Mouse (Mus musculus) kidney, embryonic 15.5 days (tissue): ENCODE results near the gene Tmem203. TPM values are rescaled to one million over a fixed set of nuclear protein-coding genes. Genes with fewer than 3 reads are reported as not detected.

Experiments
- ATAC-seq: fragments of 200-750 bp; cut with Nextera tagmentation; replicated peaks from 2 replicates; pipeline ENCODE4 v1.8.0; 2017; ENCODE audit warnings: moderate TSS enrichment; ENCODE audit not compliant: low FRiP score
- H3K27ac ChIP-seq: fragments of 300-500 bp; sonication (generic); 2 replicates; pipeline ENCODE4 v1.5.1; 2015; ENCODE audit warnings: mild to moderate bottlenecking, inconsistent platforms
- H3K27me3 ChIP-seq: fragments of 300-500 bp; sonication (generic); 2 replicates; pipeline ENCODE4 v1.6.1; 2015; ENCODE audit warnings: inconsistent platforms
- H3K36me3 ChIP-seq: fragments of 300-500 bp; sonication (generic); 2 replicates; pipeline ENCODE4 v1.6.1; 2015; ENCODE audit warnings: inconsistent platforms
- H3K4me1 ChIP-seq: fragments of 300-500 bp; sonication (generic); 2 replicates; pipeline ENCODE4 v1.6.1; 2015; ENCODE audit warnings: inconsistent platforms
- H3K4me2 ChIP-seq: fragments of 300-500 bp; sonication (generic); 2 replicates; pipeline ENCODE4 v1.6.1; 2015; ENCODE audit warnings: moderate library complexity, mild to moderate bottlenecking, inconsistent platforms
- H3K4me3 ChIP-seq: fragments of 300-500 bp; sonication (generic); replicated peaks from 2 replicates; pipeline ENCODE4 v1.5.1; 2015; ENCODE audit warnings: mild to moderate bottlenecking, inconsistent platforms
- H3K9ac ChIP-seq: fragments of 300-500 bp; sonication (generic); 2 replicates; pipeline ENCODE4 v1.6.1; 2015; ENCODE audit warnings: mild to moderate bottlenecking, inconsistent platforms
- H3K9me3 ChIP-seq: fragments of 300-500 bp; sonication (generic); replicated peaks from 2 replicates; pipeline ENCODE4 v1.6.1; 2016; ENCODE audit warnings: inconsistent platforms
- WGBS: fragments of 180-500 bp; shearing (Covaris S2); methylation state at CpG from one replicate; pipeline ENCODE4 v1.1.7; 2015; ENCODE audit warnings: mixed read lengths; 5-methylcytosine and 5-hydroxymethylcytosine counted together
- polyA plus RNA-seq: library from polyadenylated mRNA; unstranded; fragments of >200 nt; fragmentation: Nextera tagmentation; extraction: Ambion mirVana; gene quantifications from 2 replicates; pipeline ENCODE4 v1.2.1, GENCODE M21; 2015

The Tmem203 gene
- polyA plus RNA-seq, result 23.4 and 23.6 TPM in 2 replicates

GRCm38 (mm10) chr2:25255284-25255779, at the start of gene Tmem203:
Gene Tmem203 (plus strand): TSS chr2:25255439.
- WGBS, result under 1% methylated on average over 39 of the region's 39 CpGs

DNA sequence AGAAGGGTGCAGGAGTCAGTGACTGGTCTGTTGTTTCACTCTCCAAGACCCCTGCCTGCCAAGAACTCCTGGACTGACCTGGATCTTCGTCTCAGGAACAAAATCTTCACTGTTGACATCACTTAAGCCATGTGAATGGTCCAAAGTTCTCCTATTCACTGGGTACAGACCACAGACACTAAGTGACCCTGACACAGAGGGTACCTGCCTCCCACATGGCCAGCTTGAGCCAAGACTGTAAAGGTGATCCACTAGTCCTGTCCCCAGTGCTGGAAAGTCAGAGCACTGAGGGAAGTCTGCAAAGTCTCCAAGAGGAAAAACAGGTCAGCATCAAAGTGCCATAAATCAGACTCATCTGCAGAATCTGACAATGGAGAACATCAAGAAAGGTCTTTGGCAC, 47.6 kb upstream of the Tmem203 start:
- Histone ChIP-seq H3K4me2 (no peak overlapping the region), H3K9ac (no peak overlapping the region), H3K4me3 (no peak overlapping the region), H3K4me1 (peaks cover 25% of the 10 kb centered on the region), H3K36me3 (peaks cover 67% of the 10 kb centered on the region), H3K27me3 (no peaks in the 10 kb centered on the region), H3K27ac (no peak overlapping the region), H3K9me3 (no peaks in the 10 kb centered on the region)
- WGBS, result 100% methylated on average over 1 of the region's 1 CpGs
- ATAC-seq, result no peak

More at GRCm38 (mm10) chr2:25255284-25255779, at the start of gene Tmem203:
- Histone ChIP-seq H3K9me3 (no peaks in the 10 kb centered on the region), H3K36me3 (peaks cover 33% of the 10 kb centered on the region), H3K4me1 (peaks cover 20% of the 10 kb centered on the region), H3K4me3 (peak within 1 kb of the TSS; percentile 75), H3K9ac (peak within 1 kb of the TSS; percentile 84), H3K27ac (peak within 1 kb of the TSS; percentile 81), H3K27me3 (no peaks in the 10 kb centered on the region), H3K4me2 (peak within 1 kb of the TSS; percentile 89)
- ATAC-seq, result peak; percentile 82

- no peaks in the 10 kb centered on the region for H3K9me3 ChIP-seq
- H3K36me3 ChIP-seq, result peaks cover 36% of the 10 kb centered on the region
- under 1% methylated on average over 24 of the region's 24 CpGs for WGBS
- peak overlapping the region; percentile 68 for H3K4me2 ChIP-seq
- peak overlapping the region; percentile 83 for H3K9ac ChIP-seq
- H3K27me3 ChIP-seq, result no peaks in the 10 kb centered on the region
- peak overlapping the region; percentile 96 for H3K4me3 ChIP-seq
- peak overlapping the region; percentile 95 for H3K27ac ChIP-seq
- ATAC-seq, result peak; percentile 48
- peaks cover 25% of the 10 kb centered on the region for H3K4me1 ChIP-seq
Observed at GRCm38 (mm10) chr2:25210686-25211085, 44.6 kb upstream of the Tmem203 start.

- Histone ChIP-seq H3K27ac (peak within 1 kb of the TSS; percentile 95), H3K4me3 (peak within 1 kb of the TSS; percentile 96), H3K4me1 (peaks cover 25% of the 10 kb centered on the region), H3K36me3 (peaks cover 31% of the 10 kb centered on the region), H3K27me3 (no peaks in the 10 kb centered on the region), H3K4me2 (peak within 1 kb of the TSS; percentile 68), H3K9me3 (no peaks in the 10 kb centered on the region), H3K9ac (peak within 1 kb of the TSS; percentile 83)
- under 1% methylated on average over 44 of the region's 44 CpGs for WGBS
- ATAC-seq, result peak; percentile 92
Observed at GRCm38 (mm10) chr2:25211121-25211670, 44.0 kb upstream of the Tmem203 start, which contains the start of gene Nelfb. Gene Nelfb (minus strand): TSS chr2:25211489.

- no peak overlapping the region for H3K9ac ChIP-seq
- H3K27ac ChIP-seq, result no peak overlapping the region
- no peak overlapping the region for H3K4me3 ChIP-seq
- no peaks in the 10 kb centered on the region for H3K9me3 ChIP-seq
- H3K36me3 ChIP-seq, result 0 out of 2 replicates have a peak, but pooled peaks cover 9% of the 10 kb centered on the region
- no peak overlapping the region for H3K4me2 ChIP-seq
- no peak for ATAC-seq
- WGBS, result 74% methylated on average over 23 of the region's 23 CpGs
- no peaks in the 10 kb centered on the region for H3K27me3 ChIP-seq
- H3K4me1 ChIP-seq, result peaks cover 25% of the 10 kb centered on the region
Observed at GRCm38 (mm10) chr2:25213266-25213865, 41.9 kb upstream of the Tmem203 start.

DNA sequence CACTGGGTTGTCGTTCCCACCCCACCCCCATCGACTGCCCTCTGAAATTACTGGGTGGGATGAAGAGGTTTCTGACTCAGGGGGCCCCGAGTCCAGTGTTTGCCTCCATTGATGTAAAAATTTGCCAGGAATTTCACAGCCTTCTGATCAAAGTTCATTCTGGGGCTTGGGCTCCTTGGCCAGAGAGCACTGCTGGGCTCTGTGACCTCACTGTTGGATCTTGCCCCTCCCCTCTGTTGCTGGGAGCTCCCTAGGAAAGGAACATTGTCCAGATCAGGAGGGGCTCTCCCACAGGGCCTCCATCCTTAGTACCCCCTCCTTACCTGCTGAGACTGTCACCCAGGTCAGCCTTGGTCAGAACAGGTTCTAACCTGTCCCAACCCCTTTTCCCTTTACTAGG, 40.8 kb upstream of the Tmem203 start, which contains the start of gene Stpg3:
Stpg3 (minus strand) TSS at position 194 of the 400 bp plus-strand sequence.
- Histone ChIP-seq H3K9ac (no peak within 1 kb of the TSS), H3K27ac (0 out of 2 replicates have a peak within 1 kb of the TSS, but pooled peaks have one; percentile 20), H3K4me1 (peaks cover 18% of the 10 kb centered on the region), H3K4me3 (no peak within 1 kb of the TSS), H3K27me3 (no peaks in the 10 kb centered on the region), H3K36me3 (no peaks in the 10 kb centered on the region), H3K9me3 (no peaks in the 10 kb centered on the region), H3K4me2 (no peak within 1 kb of the TSS)
- ATAC-seq, result no peak
- WGBS, result 58% methylated on average over 3 of the region's 3 CpGs

DNA sequence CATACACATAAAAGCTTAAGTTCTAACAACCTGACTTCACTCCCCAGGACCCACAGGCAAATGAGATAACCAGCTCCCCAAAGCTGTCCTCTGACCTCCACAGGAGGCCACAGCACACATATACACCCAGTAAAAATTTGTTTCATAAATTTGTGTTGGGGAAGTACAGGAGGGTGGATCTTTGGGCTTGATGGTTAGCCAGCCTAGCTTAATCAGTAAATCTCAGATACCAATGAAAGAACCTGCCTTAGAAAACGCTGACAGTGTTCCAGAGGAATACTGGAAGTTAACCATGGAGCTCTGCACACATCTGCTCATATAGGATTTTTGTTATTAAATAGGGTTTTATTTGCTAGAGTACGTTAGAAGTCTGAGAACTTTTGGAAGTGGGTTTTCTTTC, 37.6 kb upstream of the Tmem203 start:
- H3K9me3 ChIP-seq, result no peaks in the 10 kb centered on the region
- H3K9ac ChIP-seq, result no peak overlapping the region
- WGBS, result 58% methylated on average over 2 of the region's 2 CpGs
- H3K4me3 ChIP-seq, result no peak overlapping the region
- H3K4me1 ChIP-seq, result no peaks in the 10 kb centered on the region
- no peaks in the 10 kb centered on the region for H3K27me3 ChIP-seq
- H3K4me2 ChIP-seq, result no peak overlapping the region
- H3K27ac ChIP-seq, result no peak overlapping the region
- ATAC-seq, result no peak
- H3K36me3 ChIP-seq, result peaks cover 13% of the 10 kb centered on the region

- Histone ChIP-seq H3K9ac (no peak within 1 kb of the TSS), H3K36me3 (peaks cover 13% of the 10 kb centered on the region), H3K4me2 (no peak within 1 kb of the TSS), H3K4me3 (no peak within 1 kb of the TSS), H3K27ac (no peak within 1 kb of the TSS), H3K27me3 (no peaks in the 10 kb centered on the region), H3K9me3 (no peaks in the 10 kb centered on the region), H3K4me1 (peaks cover 6% of the 10 kb centered on the region)
- no peak for ATAC-seq
Observed at GRCm38 (mm10) chr2:25218445-25218844, 36.8 kb upstream of the Tmem203 start, which contains the start of gene Fam166a. Gene Fam166a (plus strand): TSS chr2:25218745.

GRCm38 (mm10) chr2:25221331-25221772, 33.9 kb upstream of the Tmem203 start:
- Histone ChIP-seq H3K4me1 (peaks cover 18% of the 10 kb centered on the region), H3K9me3 (no peaks in the 10 kb centered on the region), H3K27me3 (no peaks in the 10 kb centered on the region), H3K4me2 (no peak overlapping the region), H3K9ac (no peak overlapping the region), H3K27ac (no peak overlapping the region), H3K36me3 (peaks cover 13% of the 10 kb centered on the region), H3K4me3 (no peak overlapping the region)
- WGBS, result 77% methylated on average over 5 of the region's 5 CpGs
- no peak for ATAC-seq

- Histone ChIP-seq H3K9ac (peak overlapping the region; percentile 87), H3K36me3 (peaks cover 13% of the 10 kb centered on the region), H3K4me1 (peaks cover 24% of the 10 kb centered on the region), H3K27ac (peak overlapping the region; percentile 97), H3K27me3 (no peaks in the 10 kb centered on the region), H3K9me3 (no peaks in the 10 kb centered on the region), H3K4me2 (peak overlapping the region; percentile 88), H3K4me3 (peak overlapping the region; percentile 72)
- WGBS, result 1% methylated on average over 53 of the region's 53 CpGs
- ATAC-seq, result peak; percentile 52
Observed at GRCm38 (mm10) chr2:25223681-25224491, 31.4 kb upstream of the Tmem203 start.

- no peaks in the 10 kb centered on the region for H3K27me3 ChIP-seq
- H3K9me3 ChIP-seq, result no peaks in the 10 kb centered on the region
- no peak for ATAC-seq
- peak within 1 kb of the TSS; percentile 88 for H3K4me2 ChIP-seq
- peak within 1 kb of the TSS; percentile 99 for H3K27ac ChIP-seq
- WGBS, result under 1% methylated on average over 17 of the region's 17 CpGs
- peak within 1 kb of the TSS; percentile 87 for H3K9ac ChIP-seq
- H3K4me3 ChIP-seq, result peak within 1 kb of the TSS; percentile 72
- peaks cover 25% of the 10 kb centered on the region for H3K4me1 ChIP-seq
- peaks cover 13% of the 10 kb centered on the region for H3K36me3 ChIP-seq
Observed at GRCm38 (mm10) chr2:25224492-25224765, 30.8 kb upstream of the Tmem203 start, which contains the start of gene Tubb4b. Gene Tubb4b (minus strand): TSS chr2:25224702.
